Mouse (Mus musculus): ENCODE measurements at regions not wholly inside any gene's neighbourhood (a gene's known extent, or its start where the extent isn't known, plus 50 kb on each side); places are given as distances from the start of the nearest gene placed in this dataset.
"Not testable (repeated sequence)": the region's sequence is repeated elsewhere in the genome, so short reads cannot be mapped to it uniquely, and the experiment has no call there.

DNA sequence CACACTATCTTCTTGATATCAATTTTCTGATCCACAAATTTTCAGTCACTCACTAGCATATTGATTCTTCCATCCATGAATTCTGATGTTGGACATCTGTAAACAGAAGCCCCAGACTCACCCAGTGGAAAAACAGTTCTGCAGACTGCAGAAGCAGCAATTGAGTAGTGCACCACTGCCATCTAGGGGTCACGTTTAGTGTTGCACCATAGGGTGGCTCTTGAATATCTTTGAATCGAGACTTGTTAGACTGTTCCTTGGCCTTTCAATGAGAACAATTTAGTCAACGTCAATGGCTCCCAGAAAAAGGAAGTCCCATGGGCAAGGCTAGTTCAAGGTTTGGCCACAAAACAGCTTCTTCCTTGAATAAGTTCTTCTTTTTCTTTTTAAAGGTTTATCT lies 828.1 kb downstream of the Gm10330 start:
- not testable (repeated sequence) for ATAC-seq (replicated peaks); H3K4me1 ChIP-seq; H3K9ac ChIP-seq (replicated peaks); H3K36me3 ChIP-seq; H3K27ac ChIP-seq (replicated peaks); H3K4me3 ChIP-seq; H3K4me2 ChIP-seq (replicated peaks); H3K9me3 ChIP-seq; H3K27me3 ChIP-seq
- WGBS, result 48% methylated on average over 3 of the region's 3 CpGs

GRCm38 (mm10) chr12:22906156-22906555 lies 873.9 kb downstream of the Gm10330 start:
- H3K4me1 ChIP-seq, H3K27me3 ChIP-seq, H3K9me3 ChIP-seq, H3K36me3 ChIP-seq: not testable (repeated sequence)
- Histone ChIP-seq H3K9ac (replicated peaks) (peak overlapping the region; percentile 48), H3K4me2 (replicated peaks) (peak overlapping the region; percentile 44), H3K27ac (replicated peaks) (0 out of 2 replicates have a peak overlapping the region, but pooled peaks have one; percentile 15), H3K4me3 (peak overlapping the region; percentile 51)
- peak; percentile 51; the same call in 1 of the 2 replicates for ATAC-seq (replicated peaks)
- WGBS, result under 1% methylated on average over 51 of the region's 53 CpGs

All from forebrain, embryonic 15.5 days (tissue).